Mouse (Mus musculus): ENCODE measurements at regions not wholly inside any gene's neighbourhood (a gene's known extent, or its start where the extent isn't known, plus 50 kb on each side); places are given as distances from the start of the nearest gene placed in this dataset.

DNA sequence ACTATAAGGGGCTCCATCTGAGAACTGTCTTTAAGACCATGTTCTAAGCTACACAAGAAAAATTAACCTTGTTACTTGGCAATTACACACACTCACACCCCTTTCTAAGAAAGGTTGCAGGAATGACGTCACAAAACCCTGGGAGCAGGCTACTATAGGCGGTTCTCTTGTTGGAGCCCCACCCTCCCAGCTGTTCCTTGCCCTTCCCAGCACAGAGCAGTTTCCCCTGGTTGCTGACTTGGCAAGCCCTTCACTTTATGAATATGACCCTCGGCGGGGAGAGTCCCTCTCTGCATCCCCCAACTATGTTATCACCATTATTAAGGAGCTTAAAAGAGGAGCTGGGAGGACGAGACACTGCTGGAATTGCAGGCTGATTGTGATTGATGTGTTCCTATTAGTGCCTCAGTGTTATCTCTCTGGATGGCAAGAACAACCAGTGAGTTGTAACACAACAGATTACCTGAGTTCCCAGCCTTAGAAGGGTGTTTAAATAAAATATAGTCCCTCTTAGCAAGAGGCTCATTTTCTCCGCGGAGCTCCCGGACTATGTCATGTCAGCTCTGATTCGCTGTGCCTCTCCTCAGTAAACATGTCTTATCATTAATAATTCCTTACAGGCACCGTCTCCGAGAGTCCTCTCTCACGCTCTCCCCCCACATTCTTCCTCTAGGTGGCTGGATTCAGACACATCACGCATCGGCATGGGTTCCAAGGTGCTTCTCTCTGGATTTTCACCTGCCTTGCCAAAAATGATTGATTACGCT lies 105.7 kb downstream of the Insig2 start:
- Histone ChIP-seq H3K4me1 (ENCODE audit: control insufficient read depth, insufficient read depth, low read length) (no peaks in the 10 kb centered on the region), H3K27ac (ENCODE audit: low read depth, low read length) (no peak overlapping the region), H3K9me3 (ENCODE audit: control insufficient read depth, low read length) (no peaks in the 10 kb centered on the region), H3K4me3 (ENCODE audit: low read length) (no peak overlapping the region), H3K27me3 (ENCODE audit: control insufficient read depth, insufficient read depth, low read length) (no peaks in the 10 kb centered on the region), H3K4me2 (replicated peaks; ENCODE audit: low read depth, low read length) (no peak overlapping the region), H3K9ac (ENCODE audit: low read depth, low read length) (no peak overlapping the region), H3K36me3 (ENCODE audit: control insufficient read depth, insufficient read depth, low read length) (no peaks in the 10 kb centered on the region)
- WGBS: 35% methylated on average over 15 of the region's 15 CpGs
- ATAC-seq (ENCODE audit: low FRiP score, low TSS enrichment): no peak

DNA sequence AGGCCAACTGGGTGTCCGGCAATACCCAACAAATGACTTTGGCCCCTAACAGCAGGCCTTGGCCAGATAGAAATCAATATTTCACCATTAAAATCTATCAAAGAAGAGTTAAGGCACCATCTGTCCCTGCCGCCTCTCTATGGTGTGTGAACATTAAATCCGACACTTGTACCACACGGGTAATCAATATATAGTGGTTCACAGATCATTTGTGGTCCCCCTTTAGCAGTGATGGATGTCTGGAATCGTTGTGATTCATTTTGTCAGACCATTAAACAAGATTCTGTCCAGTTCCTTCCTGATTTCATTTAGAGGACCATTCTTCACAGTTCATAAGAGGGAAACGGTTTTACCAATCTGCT lies 105.2 kb downstream of the Insig2 start:
- 57% methylated on average over 6 of the region's 6 CpGs for WGBS
- no peak overlapping the region for H3K4me2 ChIP-seq (replicated peaks; ENCODE audit: low read depth, low read length)

DNA sequence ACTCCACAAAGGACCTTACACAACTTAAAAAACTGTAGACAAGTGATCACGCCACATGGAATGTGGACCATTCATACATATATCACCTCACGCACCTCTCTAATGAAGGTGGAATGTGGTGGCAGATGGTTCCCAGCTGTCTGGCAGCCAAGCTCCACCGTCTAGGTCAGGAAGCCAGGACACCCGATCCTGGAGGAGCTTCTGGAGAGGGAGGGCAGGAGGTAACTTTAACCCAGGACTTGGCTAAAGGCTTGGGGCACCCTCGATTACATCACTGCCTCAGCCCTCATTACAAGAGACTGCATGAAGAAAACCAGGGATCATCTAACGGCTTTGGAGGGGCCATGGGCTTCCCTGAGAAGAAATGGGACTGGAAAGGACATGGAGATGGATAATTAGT lies 88.8 kb downstream of the Insig2 start:
- peak; percentile 88 for ATAC-seq (ENCODE audit: low FRiP score, low TSS enrichment)
- WGBS: 29% methylated on average over 6 of the region's 6 CpGs
- no peaks in the 10 kb centered on the region for H3K4me1 ChIP-seq (ENCODE audit: control insufficient read depth, insufficient read depth, low read length)

More for the DNA sequence above, 105.2 kb downstream of the Insig2 start:
- H3K36me3 ChIP-seq (ENCODE audit: control insufficient read depth, insufficient read depth, low read length): no peaks in the 10 kb centered on the region
- no peak overlapping the region for H3K9ac ChIP-seq (ENCODE audit: low read depth, low read length)
- no peak for ATAC-seq (ENCODE audit: low FRiP score, low TSS enrichment)
- H3K4me1 ChIP-seq (ENCODE audit: control insufficient read depth, insufficient read depth, low read length): no peaks in the 10 kb centered on the region
- no peaks in the 10 kb centered on the region for H3K9me3 ChIP-seq (ENCODE audit: control insufficient read depth, low read length)
- no peak overlapping the region for H3K4me3 ChIP-seq (ENCODE audit: low read length)
- no peak overlapping the region for H3K27ac ChIP-seq (ENCODE audit: low read depth, low read length)
- H3K27me3 ChIP-seq (ENCODE audit: control insufficient read depth, insufficient read depth, low read length): no peaks in the 10 kb centered on the region

DNA sequence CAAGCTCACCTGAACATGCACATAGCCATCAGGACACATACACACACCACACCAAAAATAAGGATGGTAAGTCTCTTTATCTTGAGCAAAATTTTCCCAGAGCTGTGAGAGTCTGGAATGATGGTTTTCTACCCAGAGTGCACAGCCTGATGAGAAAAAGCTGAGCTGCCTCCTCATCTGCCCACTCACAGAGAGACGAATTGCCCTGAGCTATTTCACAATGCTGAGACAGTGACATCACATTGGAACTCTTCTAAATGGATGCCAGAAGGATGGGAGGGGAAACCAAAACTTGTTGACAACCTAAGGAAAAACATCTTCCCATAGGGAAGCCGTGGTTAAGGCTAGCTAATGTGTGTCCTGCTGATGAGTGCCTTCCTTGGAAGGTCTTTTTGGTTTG lies 84.8 kb downstream of the Insig2 start:
- Histone ChIP-seq H3K4me1 (ENCODE audit: control insufficient read depth, insufficient read depth, low read length) (no peaks in the 10 kb centered on the region), H3K9me3 (ENCODE audit: control insufficient read depth, low read length) (peaks cover 3% of the 10 kb centered on the region; the same call in 1 of the 2 replicates), H3K27ac (ENCODE audit: low read depth, low read length) (no peak overlapping the region), H3K9ac (ENCODE audit: low read depth, low read length) (no peak overlapping the region), H3K4me2 (replicated peaks; ENCODE audit: low read depth, low read length) (no peak overlapping the region), H3K27me3 (ENCODE audit: control insufficient read depth, insufficient read depth, low read length) (no peaks in the 10 kb centered on the region), H3K36me3 (ENCODE audit: control insufficient read depth, insufficient read depth, low read length) (no peaks in the 10 kb centered on the region), H3K4me3 (ENCODE audit: low read length) (no peak overlapping the region)
- no peak for ATAC-seq (ENCODE audit: low FRiP score, low TSS enrichment)
- 70% methylated on average over 2 of the region's 2 CpGs for WGBS

More for the DNA sequence above, 88.8 kb downstream of the Insig2 start:
- Histone ChIP-seq H3K36me3 (ENCODE audit: control insufficient read depth, insufficient read depth, low read length) (no peaks in the 10 kb centered on the region), H3K4me3 (ENCODE audit: low read length) (no peak overlapping the region), H3K4me2 (replicated peaks; ENCODE audit: low read depth, low read length) (no peak overlapping the region), H3K9ac (ENCODE audit: low read depth, low read length) (no peak overlapping the region), H3K9me3 (ENCODE audit: control insufficient read depth, low read length) (no peaks in the 10 kb centered on the region), H3K27me3 (ENCODE audit: control insufficient read depth, insufficient read depth, low read length) (no peaks in the 10 kb centered on the region), H3K27ac (ENCODE audit: low read depth, low read length) (no peak overlapping the region)

DNA sequence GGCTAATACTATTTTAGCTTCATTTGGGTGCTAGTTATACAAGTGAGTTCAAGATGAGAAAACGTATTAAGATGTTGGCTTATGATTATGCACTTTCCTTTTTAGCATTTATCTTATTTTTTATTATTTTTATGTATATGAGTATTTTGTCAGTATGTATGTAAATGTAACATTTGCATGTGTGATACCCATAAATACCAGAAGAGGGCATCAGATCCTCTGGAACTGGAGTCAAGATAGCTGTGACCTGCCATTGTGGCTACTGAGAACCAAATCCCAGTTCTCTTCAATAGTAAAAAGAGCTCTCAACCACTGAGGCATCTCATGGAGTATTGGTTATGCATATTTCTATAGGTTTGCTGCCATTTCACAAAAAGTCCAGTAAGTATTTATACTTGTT lies 83.3 kb downstream of the Insig2 start:
- no peak for ATAC-seq (ENCODE audit: low FRiP score, low TSS enrichment)
- 60% methylated on average over 1 of the region's 1 CpGs for WGBS

DNA sequence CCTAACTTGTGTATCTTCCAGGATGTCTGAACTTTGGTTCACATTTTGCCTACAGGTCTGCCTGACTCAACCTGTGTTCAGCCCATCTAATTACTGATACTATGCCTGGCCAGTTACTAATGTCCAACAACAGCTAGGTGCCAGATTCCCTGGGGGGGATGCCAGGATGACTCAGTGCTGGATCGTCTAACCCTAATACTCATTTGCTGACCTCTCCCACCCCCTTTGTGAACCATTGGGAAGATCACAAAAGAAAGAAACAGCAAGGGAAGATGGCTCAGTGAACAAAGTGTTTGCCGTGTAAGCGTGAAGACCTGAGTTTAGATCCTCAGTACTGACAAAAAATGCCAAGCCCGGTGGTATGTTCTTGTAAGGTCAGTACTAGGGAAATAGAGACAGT lies 81.7 kb downstream of the Insig2 start:
- Histone ChIP-seq H3K9me3 (ENCODE audit: control insufficient read depth, low read length) (peaks cover 3% of the 10 kb centered on the region; the same call in 1 of the 2 replicates), H3K4me1 (ENCODE audit: control insufficient read depth, insufficient read depth, low read length) (no peaks in the 10 kb centered on the region), H3K27me3 (ENCODE audit: control insufficient read depth, insufficient read depth, low read length) (no peaks in the 10 kb centered on the region), H3K4me2 (replicated peaks; ENCODE audit: low read depth, low read length) (no peak overlapping the region), H3K4me3 (ENCODE audit: low read length) (no peak overlapping the region), H3K27ac (ENCODE audit: low read depth, low read length) (no peak overlapping the region), H3K9ac (ENCODE audit: low read depth, low read length) (no peak overlapping the region), H3K36me3 (ENCODE audit: control insufficient read depth, insufficient read depth, low read length) (no peaks in the 10 kb centered on the region)
- ATAC-seq (ENCODE audit: low FRiP score, low TSS enrichment): no peak
- WGBS: 91% methylated on average over 4 of the region's 4 CpGs

More for the DNA sequence above, 83.3 kb downstream of the Insig2 start:
- Histone ChIP-seq H3K27me3 (ENCODE audit: control insufficient read depth, insufficient read depth, low read length) (no peaks in the 10 kb centered on the region), H3K4me1 (ENCODE audit: control insufficient read depth, insufficient read depth, low read length) (no peaks in the 10 kb centered on the region), H3K4me2 (replicated peaks; ENCODE audit: low read depth, low read length) (no peak overlapping the region), H3K9ac (ENCODE audit: low read depth, low read length) (no peak overlapping the region), H3K4me3 (ENCODE audit: low read length) (no peak overlapping the region), H3K9me3 (ENCODE audit: control insufficient read depth, low read length) (peaks cover 3% of the 10 kb centered on the region; the same call in 1 of the 2 replicates), H3K36me3 (ENCODE audit: control insufficient read depth, insufficient read depth, low read length) (no peaks in the 10 kb centered on the region), H3K27ac (ENCODE audit: low read depth, low read length) (no peak overlapping the region)

DNA sequence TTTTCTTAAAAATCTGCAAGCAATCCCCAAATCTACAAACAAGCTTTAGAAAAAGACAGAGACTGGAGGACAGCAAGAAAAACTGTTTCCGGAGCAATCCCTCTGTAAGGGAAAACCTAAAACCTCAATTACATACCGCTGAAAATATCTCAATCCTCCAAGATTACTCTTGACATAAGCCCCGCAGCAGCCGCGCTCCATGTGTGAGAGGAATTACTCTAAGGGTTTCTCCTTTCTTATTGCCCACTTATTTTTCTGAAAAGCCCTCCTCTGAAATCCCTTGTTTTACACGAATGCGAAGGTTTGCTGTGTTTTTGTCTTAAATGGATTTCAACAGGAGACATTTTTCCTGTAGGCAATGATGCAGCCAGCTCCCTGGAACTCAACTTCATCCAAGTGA lies 80.3 kb downstream of the Insig2 start:
- WGBS: 85% methylated on average over 7 of the region's 7 CpGs
- Histone ChIP-seq H3K27me3 (ENCODE audit: control insufficient read depth, insufficient read depth, low read length) (no peaks in the 10 kb centered on the region), H3K36me3 (ENCODE audit: control insufficient read depth, insufficient read depth, low read length) (no peaks in the 10 kb centered on the region), H3K4me2 (replicated peaks; ENCODE audit: low read depth, low read length) (no peak overlapping the region), H3K4me1 (ENCODE audit: control insufficient read depth, insufficient read depth, low read length) (no peaks in the 10 kb centered on the region), H3K4me3 (ENCODE audit: low read length) (no peak overlapping the region), H3K9me3 (ENCODE audit: control insufficient read depth, low read length) (peaks cover 3% of the 10 kb centered on the region; the same call in 1 of the 2 replicates), H3K9ac (ENCODE audit: low read depth, low read length) (no peak overlapping the region), H3K27ac (ENCODE audit: low read depth, low read length) (no peak overlapping the region)
- no peak for ATAC-seq (ENCODE audit: low FRiP score, low TSS enrichment)

DNA sequence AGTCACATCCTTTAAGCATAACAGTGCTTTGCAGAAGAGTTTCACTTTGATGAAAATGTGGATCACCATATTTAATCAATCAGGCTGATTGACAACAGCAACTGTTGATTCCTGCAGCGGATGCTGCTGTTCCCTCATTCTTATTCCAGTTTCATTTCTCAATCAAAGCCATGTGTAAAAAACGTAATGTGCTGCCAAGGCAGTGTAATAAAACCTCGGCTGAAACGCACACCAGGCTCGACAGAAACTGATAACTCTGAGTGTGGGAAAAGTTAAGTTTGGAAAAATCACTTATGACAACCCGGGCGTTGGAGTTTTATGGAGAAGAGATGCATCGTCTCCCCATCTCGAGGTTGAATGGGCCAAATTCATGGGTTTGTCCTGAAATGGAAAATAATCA lies 78.2 kb downstream of the Insig2 start:
- no peak for ATAC-seq (ENCODE audit: low FRiP score, low TSS enrichment)
- Histone ChIP-seq H3K4me2 (replicated peaks; ENCODE audit: low read depth, low read length) (no peak overlapping the region), H3K27ac (ENCODE audit: low read depth, low read length) (no peak overlapping the region), H3K4me1 (ENCODE audit: control insufficient read depth, insufficient read depth, low read length) (no peaks in the 10 kb centered on the region), H3K27me3 (ENCODE audit: control insufficient read depth, insufficient read depth, low read length) (no peaks in the 10 kb centered on the region), H3K36me3 (ENCODE audit: control insufficient read depth, insufficient read depth, low read length) (no peaks in the 10 kb centered on the region), H3K9ac (ENCODE audit: low read depth, low read length) (no peak overlapping the region), H3K9me3 (ENCODE audit: control insufficient read depth, low read length) (peaks cover 3% of the 10 kb centered on the region; the same call in 1 of the 2 replicates), H3K4me3 (ENCODE audit: low read length) (no peak overlapping the region)
- 73% methylated on average over 9 of the region's 9 CpGs for WGBS

All from kidney, embryonic 14.5 days (tissue).